In the genomic region with DNA sequence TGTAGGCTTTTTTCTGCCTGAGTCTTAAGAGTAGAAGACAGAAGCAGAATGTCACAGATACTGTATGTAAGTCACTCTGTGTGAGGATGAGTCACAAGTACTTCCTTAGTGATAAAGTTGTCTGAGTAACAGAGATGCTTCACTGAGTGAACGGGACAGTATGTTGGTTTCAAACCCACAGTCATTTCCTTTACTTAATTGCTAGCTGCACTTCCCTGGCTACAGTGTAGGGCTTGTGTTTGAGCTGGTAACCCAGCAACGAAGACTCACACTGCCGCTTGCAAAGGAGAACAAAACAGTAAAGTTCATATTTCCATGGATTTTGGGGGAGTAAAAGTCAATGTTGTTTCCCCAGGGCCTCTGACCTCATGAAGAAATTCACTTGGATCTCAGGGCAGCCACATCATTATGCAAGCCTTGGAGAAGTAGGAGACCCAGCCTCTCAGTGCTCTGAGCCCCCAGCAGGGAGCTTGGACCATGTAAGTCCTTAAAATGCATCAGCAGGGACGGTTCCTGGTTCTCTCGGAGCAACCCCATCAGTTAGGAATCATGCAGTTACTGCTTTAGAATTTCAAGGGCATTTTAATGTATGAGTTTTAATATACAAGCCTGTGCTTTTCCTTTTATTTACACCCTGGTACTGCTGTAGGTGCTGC, we compare ENCODE assay signal across 9 mouse cellular contexts. TPM values are rescaled to one million over a fixed set of nuclear protein-coding genes. Genes with fewer than 3 reads are reported as not detected.
A peak's percentile ranks its signal among the peaks of the same experiment; 100 is the strongest.
DNase-seq lines count a peak whose midpoint lies in the region; ATAC-seq and TF ChIP-seq lines count a peak whose summit lies in the region.
"Had no signal": no experiment of that assay in that cellular context is flagged by ENCODE, and none has a peak within 500 bp of the region (broad histone marks: within the 10 kb centered on the region; RNA-seq: fewer than 3 reads in every experiment).

No protein-coding gene starts in this region.

- TF ChIP-seq POLR2A in lung, adult 2 months (IDR thresholded peaks at IDR 0.05; ENCODE audit: borderline replicate concordance, extremely low read depth, low read depth, low read length): no peak
- no peak for TF ChIP-seq POLR2A in myocyte (IDR thresholded peaks at IDR 0.05; ENCODE audit: insufficient read length, low read depth)

- H3K4me3 ChIP-seq in lung, adult 2 months (replicated peaks; ENCODE audit: extremely low read depth, low read depth, low read length): no peak overlapping the region
- no peak overlapping the region for H3K4me3 ChIP-seq in myocyte
- no peak overlapping the region for H3K4me3 ChIP-seq in midbrain, embryonic 16.5 days (ENCODE audit: low read depth, low read length)

- H3ac ChIP-seq in myocyte (ENCODE audit: control insufficient read depth, insufficient read length): no peak overlapping the region

- H3K9ac ChIP-seq in midbrain, embryonic 16.5 days (ENCODE audit: low read depth, low read length): no peak overlapping the region

- TF ChIP-seq CTCF in lung, adult 2 months (IDR thresholded peaks at IDR 0.05; ENCODE audit: insufficient read depth, low read length): no peak
- TF ChIP-seq CTCF in Patski (IDR thresholded peaks at IDR 0.05): no peak

- WGBS in lung, adult 2 months: 24% methylated on average over 5 of the region's 5 CpGs
- 46% methylated on average over 5 of the region's 5 CpGs for WGBS in midbrain, embryonic 16.5 days

- no peaks in the 10 kb centered on the region; the same call in 1 of the 2 replicates for H3K9me3 ChIP-seq in midbrain, embryonic 16.5 days (replicated peaks; ENCODE audit: control insufficient read depth, low read length, poor library complexity, severe bottlenecking)

- in situ Hi-C loops in Patski (cut with MboI; ENCODE audit: low pct_unique_long_range_greater_than_20kb): no loop called here

- CTCF ChIA-PET in Patski (lab: Charles Lee): interaction anchor here (1.0 to 4.0 kb wide), 4 partner anchors 12 to 21 kb away, joined by 3 to 22 read pairs (median 4); a partner anchor contains a TSS

- H3K27me3 ChIP-seq in Patski (no peaks in the 10 kb centered on the region), myocyte (ENCODE audit: control insufficient read depth, insufficient read depth, insufficient read length) (no peaks in the 10 kb centered on the region)
- H3K27me3 ChIP-seq in midbrain, embryonic 16.5 days (ENCODE audit: control insufficient read depth, insufficient read depth, low read depth, low read length): no peaks in the 10 kb centered on the region

- peak overlapping the region; percentile 84 for H3K4me2 ChIP-seq in myocyte (ENCODE audit: low read depth)
- no peak overlapping the region for H3K4me2 ChIP-seq in midbrain, embryonic 16.5 days (ENCODE audit: low read length)

- peaks cover 2% of the 10 kb centered on the region for H3K4me1 ChIP-seq in lung, adult 2 months (ENCODE audit: control insufficient read depth, insufficient read depth, low read length)
- no peaks in the 10 kb centered on the region for H3K4me1 ChIP-seq in midbrain, embryonic 16.5 days (ENCODE audit: control insufficient read depth, insufficient read depth, low read length)

- no peaks in the 10 kb centered on the region for H3K36me3 ChIP-seq in myocyte (ENCODE audit: control insufficient read depth, insufficient read depth)
- H3K36me3 ChIP-seq in midbrain, embryonic 16.5 days (ENCODE audit: control insufficient read depth, insufficient read depth, low read length): no peaks in the 10 kb centered on the region

- peak; percentile 96 for ATAC-seq in Patski
- no peak for ATAC-seq in midbrain, embryonic 16.5 days

- H3K79me2 ChIP-seq in myocyte (ENCODE audit: control insufficient read depth, insufficient read depth): no peaks in the 10 kb centered on the region

- H3K27ac ChIP-seq in midbrain, embryonic 16.5 days (ENCODE audit: low read length): no peak overlapping the region

- POLR2A ChIA-PET in Patski (lab: Charles Lee): interaction anchor here (1.8 kb wide), 1 partner anchor 13 kb away, joined by 11 read pairs; no protein-coding TSS in a partner anchor

- DNase-seq in lung, adult 18-20 months: peak; percentile 55
- no peak for DNase-seq in lung, adult 2 months
- DNase-seq in Patski (ENCODE audit: low read depth, low spot score): no peak
- DNase-seq in heart, postnatal 4 days: peak; percentile 38
- DNase-seq in yolk sac, embryonic 10.5 days (ENCODE audit: low spot score): no peak
- no peak for DNase-seq in layer of hippocampus, postnatal 36 days
- DNase-seq: right cerebral cortex, postnatal 14 days had no signal

TF ChIP-seq in myocyte, 11 proteins besides CTCF, POLR2A, EP300 and RAD21:
- TF ChIP-seq MAX (IDR thresholded peaks at IDR 0.05; ENCODE audit: low read depth) (no peak), REST (IDR thresholded peaks at IDR 0.05; ENCODE audit: insufficient read depth, insufficient read length) (no peak), TCF3 (IDR thresholded peaks at IDR 0.05; ENCODE audit: insufficient read length, low read depth) (no peak), TCF12 (IDR thresholded peaks at IDR 0.05; ENCODE audit: insufficient read depth, poor library complexity, severe bottlenecking) (no peak), CEBPB (IDR thresholded peaks at IDR 0.05; ENCODE audit: insufficient read depth, poor library complexity, severe bottlenecking) (no peak), MYOG (IDR thresholded peaks at IDR 0.05; ENCODE audit: control insufficient read depth in 1 of 3, insufficient read depth in 1 of 3, insufficient read length in 2 of 3, low read depth in 2 of 3) (no peak), POLR2AphosphoS2 (IDR thresholded peaks at IDR 0.05; ENCODE audit: insufficient read length, low read depth) (no peak), USF1 (IDR thresholded peaks at IDR 0.05; ENCODE audit: low read depth) (no peak), SRF (IDR thresholded peaks at IDR 0.05; ENCODE audit: control insufficient read depth, insufficient read length, low read depth) (no peak), E2F4 (IDR thresholded peaks at IDR 0.05; ENCODE audit: insufficient read depth) (no peak), MYOD1 (IDR thresholded peaks at IDR 0.05; ENCODE audit: control insufficient read depth in 1 of 3, insufficient read length in 2 of 3, low read depth in 2 of 3) (no peak)

RNA-seq across cellular contexts. Expression of a gene that starts 14.3 kb away (rescaled TPM):
- 2.2 and 4.2 TPM in 2 replicates for polyA plus RNA-seq in lung, adult 2 months (2012; rRNA removed)
- polyA plus RNA-seq in Patski (2021) (8.0 TPM), myocyte (2012; fragmentation: generic; extraction: Trizol) (2.2 TPM)
- total RNA-seq in heart, postnatal 4 days (2021): 10 to 100 TPM; 11.3 to 14.4 TPM
- 7.3 and 8.5 TPM in 2 replicates for polyA plus RNA-seq in midbrain, embryonic 16.5 days (2015; fragmentation: Nextera tagmentation; extraction: Ambion mirVana)
- 1 to 10 TPM; 4.8 to 6.2 TPM for total RNA-seq in layer of hippocampus, postnatal 36 days (2021)

RNA-seq across cellular contexts. Expression of a gene that starts 15.0 kb away (rescaled TPM):
- 1,792 and 2,353 TPM in 2 replicates for polyA plus RNA-seq in lung, adult 2 months (2012; rRNA removed)
- polyA plus RNA-seq in Patski (2021) (2,775 TPM), myocyte (2012; fragmentation: generic; extraction: Trizol) (3,783 TPM)
- 1,000 to 10,000 TPM; 1,329 to 1,381 TPM for total RNA-seq in heart, postnatal 4 days (2021)
- 306 and 363 TPM in 2 replicates for polyA plus RNA-seq in midbrain, embryonic 16.5 days (2015; fragmentation: Nextera tagmentation; extraction: Ambion mirVana)
- total RNA-seq in layer of hippocampus, postnatal 36 days (2021): 10 to 100 TPM; 50.9 to 65.9 TPM

Comparison
In these comparisons a context has a peak if more than half of its experiments do, and no peak if none do; other contexts are left out.
1. DNase-seq: peak in lung, adult 18-20 months (2 of 2) and heart, postnatal 4 days (single experiment); none in lung, adult 2 months (single experiment), Patski (single experiment), yolk sac, embryonic 10.5 days (single experiment) and layer of hippocampus, postnatal 36 days (0 of 2).